Mouse (Mus musculus): Measurements from ENCODE around the gene Nes. TPM values are rescaled to one million over a fixed set of nuclear protein-coding genes. Genes with fewer than 3 reads are reported as not detected.

Nes gene
- polyA plus RNA-seq, 1 experiment from 2014 or later = 29.4 TPM

DNA sequence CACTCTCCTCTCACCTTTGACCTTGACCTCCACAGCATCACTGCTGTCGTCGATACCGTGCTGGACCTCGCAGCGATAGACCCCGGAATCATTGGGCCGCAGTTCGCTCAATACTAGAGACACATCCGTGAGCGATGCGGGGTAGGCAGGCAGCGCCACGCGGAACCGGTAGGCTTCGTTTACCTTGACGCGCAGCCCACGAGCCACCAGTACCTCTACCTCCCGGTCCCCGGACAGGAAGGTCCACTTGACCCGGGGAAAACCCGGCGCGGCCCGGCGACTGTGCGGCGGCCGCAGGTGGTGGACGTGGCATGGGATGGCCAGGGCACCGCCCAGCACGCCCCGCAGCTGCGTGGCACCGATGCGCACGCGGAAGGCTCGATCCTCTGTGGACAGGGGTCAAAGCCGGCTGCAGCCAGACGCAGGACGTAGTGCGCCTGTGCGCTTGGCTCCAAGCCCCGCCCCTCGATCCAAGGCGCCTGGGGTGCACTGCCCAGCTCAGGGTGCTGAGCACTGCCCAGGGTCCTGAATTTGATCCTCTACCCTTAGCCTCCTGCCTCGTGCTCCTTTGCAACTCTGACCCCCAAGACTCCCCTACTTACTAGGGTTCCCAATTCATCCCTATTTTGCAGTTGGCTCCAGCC is 26.2 kb downstream of the Nes start:
- Histone ChIP-seq H3K27me3 (peaks cover 100% of the 10 kb centered on the region), H3K4me3 (replicated peaks) (peak overlapping the region; percentile 35), H3K4me2 (peak overlapping the region; percentile 54), H3K9me3 (no peaks in the 10 kb centered on the region), H3K27ac (no peak overlapping the region), H3K4me1 (replicated peaks) (peaks cover 23% of the 10 kb centered on the region), H3K9ac (replicated peaks) (no peak overlapping the region; the same call in 1 of the 2 replicates), H3K36me3 (no peaks in the 10 kb centered on the region)
- 1% methylated on average over 49 of the region's 49 CpGs for WGBS
- no peak for ATAC-seq (ENCODE audit: insufficient number of reproducible peaks, insufficient read depth, low FRiP score, low TSS enrichment, low read depth)

DNA sequence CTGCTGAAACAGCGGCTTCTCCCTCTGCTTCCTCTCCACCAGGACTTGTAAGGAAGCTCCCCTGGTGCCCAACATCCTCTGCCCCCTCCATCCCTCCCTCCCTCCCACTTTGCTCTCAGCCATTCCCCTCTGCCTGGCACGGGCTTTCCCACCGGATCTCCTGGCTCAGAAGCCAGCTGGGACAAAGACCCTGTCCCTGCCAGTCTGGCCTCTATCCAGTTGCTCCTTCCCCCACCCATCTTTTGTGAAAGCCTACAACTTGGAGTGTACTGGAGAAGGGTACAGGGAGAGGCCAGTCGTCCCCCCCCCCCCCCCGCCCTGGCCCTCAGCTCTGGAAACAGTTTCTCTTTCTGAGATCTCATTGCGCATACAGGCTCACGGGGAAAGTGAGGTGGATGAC is 27.9 kb downstream of the Nes start:
- Histone ChIP-seq H3K27ac (no peak overlapping the region), H3K9ac (replicated peaks) (no peak overlapping the region), H3K4me3 (replicated peaks) (no peak overlapping the region), H3K27me3 (peaks cover 100% of the 10 kb centered on the region), H3K4me1 (replicated peaks) (peaks cover 23% of the 10 kb centered on the region), H3K4me2 (no peak overlapping the region), H3K36me3 (no peaks in the 10 kb centered on the region), H3K9me3 (peaks cover 7% of the 10 kb centered on the region)
- ATAC-seq (ENCODE audit: insufficient number of reproducible peaks, insufficient read depth, low FRiP score, low TSS enrichment, low read depth) = no peak
- 2% methylated on average over 6 of the region's 7 CpGs for WGBS

DNA sequence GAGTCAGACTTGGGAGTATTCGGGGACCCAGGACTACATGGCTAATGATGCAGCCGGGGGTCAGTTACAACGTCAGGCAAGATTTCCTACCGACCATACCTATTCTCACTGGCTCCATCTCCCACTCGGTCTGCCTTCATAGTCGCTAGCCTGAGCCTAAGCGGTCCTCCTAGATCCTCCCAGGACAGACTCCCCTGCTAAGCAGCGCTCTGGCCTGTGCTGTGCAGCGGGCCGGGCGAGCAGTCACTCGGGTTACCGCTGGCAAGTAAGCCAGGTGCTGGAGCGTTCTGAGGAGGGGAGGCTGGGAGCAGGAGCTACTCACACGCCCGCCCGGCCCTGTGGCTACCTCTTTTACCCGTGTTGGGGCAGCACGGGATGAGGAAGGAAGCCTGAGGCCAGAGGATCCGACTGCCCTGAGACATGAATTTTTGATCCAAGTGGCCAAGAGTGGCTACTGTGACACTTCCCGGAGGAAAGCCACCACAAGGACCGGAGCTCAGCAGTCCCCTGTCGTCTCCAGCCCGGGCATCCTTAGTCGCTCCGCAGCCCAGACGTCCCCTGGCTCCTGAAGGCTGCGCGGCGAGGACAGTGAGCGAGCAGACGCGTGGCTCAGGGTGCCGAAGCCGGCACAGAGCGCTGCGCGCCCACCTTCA is 28.5 kb downstream of the Nes start:
- H3K9ac ChIP-seq (replicated peaks) = no peak overlapping the region
- peak overlapping the region; percentile 76 for H3K4me2 ChIP-seq
- H3K9me3 ChIP-seq = peaks cover 7% of the 10 kb centered on the region
- peak overlapping the region; percentile 48 for H3K4me3 ChIP-seq (replicated peaks)
- H3K36me3 ChIP-seq = no peaks in the 10 kb centered on the region
- no peak for ATAC-seq (ENCODE audit: insufficient number of reproducible peaks, insufficient read depth, low FRiP score, low TSS enrichment, low read depth)
- H3K27me3 ChIP-seq = peaks cover 100% of the 10 kb centered on the region
- H3K27ac ChIP-seq = no peak overlapping the region
- peaks cover 23% of the 10 kb centered on the region for H3K4me1 ChIP-seq (replicated peaks)
- WGBS = 1% methylated on average over 37 of the region's 38 CpGs

DNA sequence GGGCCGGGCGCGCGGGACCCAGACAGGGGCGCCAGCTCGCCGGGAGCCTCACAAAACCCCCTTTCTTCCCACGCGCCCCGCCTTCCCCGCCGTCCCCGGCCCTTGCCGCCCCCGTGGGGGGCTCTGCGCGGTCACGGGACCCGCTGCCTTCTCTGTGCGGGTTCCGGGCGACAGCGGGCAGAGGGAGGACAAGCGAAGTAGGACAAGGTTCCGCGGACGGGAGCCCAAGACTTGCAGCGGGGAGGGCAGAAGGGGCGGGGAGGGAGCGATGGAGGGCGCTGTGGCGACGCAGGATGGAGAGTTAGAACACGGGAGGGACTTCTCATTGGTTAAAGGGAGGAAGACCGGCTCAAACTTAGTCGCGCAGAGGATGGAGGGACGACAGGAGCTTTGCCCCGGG is 29.3 kb downstream of the Nes start, which contains the start of gene Bcan:
TSS of gene Bcan (minus strand) at position 50 of the 400 bp plus-strand sequence.
- H3K9me3 ChIP-seq = peaks cover 7% of the 10 kb centered on the region
- H3K36me3 ChIP-seq = no peaks in the 10 kb centered on the region
- H3K9ac ChIP-seq (replicated peaks) = peak within 1 kb of the TSS; percentile 34
- H3K4me2 ChIP-seq = peak within 1 kb of the TSS; percentile 76
- ATAC-seq (ENCODE audit: insufficient number of reproducible peaks, insufficient read depth, low FRiP score, low TSS enrichment, low read depth) = no peak
- H3K4me3 ChIP-seq (replicated peaks) = peak within 1 kb of the TSS; percentile 48
- peaks cover 100% of the 10 kb centered on the region for H3K27me3 ChIP-seq
- H3K27ac ChIP-seq = no peak within 1 kb of the TSS
- H3K4me1 ChIP-seq (replicated peaks) = peaks cover 23% of the 10 kb centered on the region
- 1% methylated on average over 39 of the region's 39 CpGs for WGBS

DNA sequence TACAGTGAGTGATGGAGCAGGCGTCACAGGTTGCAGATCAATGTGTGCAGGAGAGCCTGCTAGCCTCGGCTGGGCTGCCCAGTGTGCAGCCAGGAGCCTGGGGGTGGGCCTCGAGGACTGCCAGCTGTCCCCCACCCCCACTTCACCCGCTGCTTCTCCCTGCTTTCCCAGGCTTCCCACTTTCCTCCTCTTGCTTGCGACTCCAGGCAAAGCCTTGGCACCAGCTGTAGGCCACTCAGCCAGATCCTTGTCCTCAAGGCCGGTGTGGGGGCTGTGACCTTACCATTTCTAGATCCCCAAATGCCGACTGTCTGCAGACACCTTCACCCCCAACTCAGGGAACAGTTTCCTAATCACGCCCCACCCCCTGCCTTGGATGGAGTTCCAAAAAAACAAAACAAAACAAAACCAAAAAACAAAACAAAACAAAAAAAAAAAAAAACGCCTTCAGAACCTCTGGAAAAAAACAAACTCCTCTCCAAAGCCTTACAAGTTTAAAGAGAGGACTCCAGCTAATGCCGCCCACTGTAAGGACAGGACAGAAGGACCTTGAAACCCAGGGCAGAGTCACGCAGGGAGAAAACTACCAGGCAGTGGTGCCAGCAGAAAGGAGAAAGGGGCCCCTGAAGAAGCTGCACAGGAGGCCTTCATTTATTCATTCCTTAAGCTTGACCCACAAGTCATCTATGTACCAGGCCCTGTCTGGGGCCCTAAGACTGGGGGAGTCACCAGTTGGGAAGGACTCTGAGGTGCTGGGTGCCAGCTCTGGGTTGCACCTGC is 30.1 kb downstream of the Nes start:
- Histone ChIP-seq H3K36me3 (no peaks in the 10 kb centered on the region), H3K27me3 (peaks cover 99% of the 10 kb centered on the region), H3K4me1 (replicated peaks) (peaks cover 23% of the 10 kb centered on the region), H3K4me3 (replicated peaks) (peak overlapping the region; percentile 48), H3K9me3 (peaks cover 9% of the 10 kb centered on the region), H3K4me2 (peak overlapping the region; percentile 76), H3K9ac (replicated peaks) (no peak overlapping the region; the same call in 1 of the 2 replicates), H3K27ac (no peak overlapping the region)
- 14% methylated on average over 11 of the region's 11 CpGs for WGBS
- no peak for ATAC-seq (ENCODE audit: insufficient number of reproducible peaks, insufficient read depth, low FRiP score, low TSS enrichment, low read depth)

DNA sequence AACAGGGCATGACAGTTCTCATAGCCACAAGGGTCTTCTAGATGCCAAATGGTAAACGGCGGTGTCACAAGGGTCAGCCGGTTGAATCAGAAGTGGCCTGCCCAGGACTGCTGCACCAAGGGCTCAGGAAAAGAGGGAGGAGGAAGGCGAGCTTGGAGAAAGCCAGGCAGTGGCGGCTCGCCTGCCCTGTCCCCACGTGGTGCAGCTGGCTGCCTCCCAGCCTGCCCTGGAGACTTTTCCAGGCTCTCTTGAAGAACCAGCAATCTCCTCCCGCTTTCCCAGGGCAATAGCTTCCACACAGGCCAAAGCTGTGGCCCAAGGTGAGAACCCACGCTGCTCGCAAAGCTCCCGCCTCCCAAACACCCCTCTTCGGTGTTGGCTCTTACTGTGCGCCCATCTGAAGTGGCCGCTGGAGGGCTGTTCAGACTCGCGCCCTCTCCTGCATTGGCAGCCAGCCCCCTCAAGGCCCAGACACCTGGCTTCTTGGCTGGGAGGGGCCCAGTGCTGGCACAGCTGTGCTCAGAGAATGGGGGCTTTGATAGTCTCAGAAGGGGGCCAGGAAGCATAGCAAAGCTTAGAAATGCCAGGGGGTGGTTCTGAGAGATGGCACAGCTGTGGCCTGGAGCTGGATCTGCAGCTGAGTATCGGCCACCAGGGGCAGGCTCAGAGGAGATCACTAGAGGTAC is 31.6 kb downstream of the Nes start:
- 0 out of 2 replicates have a peak overlapping the region, but pooled peaks have one; percentile 3 for H3K4me3 ChIP-seq (replicated peaks)
- no peaks in the 10 kb centered on the region for H3K36me3 ChIP-seq
- H3K27ac ChIP-seq = no peak overlapping the region
- peaks cover 12% of the 10 kb centered on the region for H3K4me1 ChIP-seq (replicated peaks)
- ATAC-seq (ENCODE audit: insufficient number of reproducible peaks, insufficient read depth, low FRiP score, low TSS enrichment, low read depth) = no peak
- H3K9ac ChIP-seq (replicated peaks) = no peak overlapping the region
- peaks cover 90% of the 10 kb centered on the region for H3K27me3 ChIP-seq
- H3K4me2 ChIP-seq = no peak overlapping the region
- peaks cover 12% of the 10 kb centered on the region for H3K9me3 ChIP-seq
- 5% methylated on average over 17 of the region's 17 CpGs for WGBS

DNA sequence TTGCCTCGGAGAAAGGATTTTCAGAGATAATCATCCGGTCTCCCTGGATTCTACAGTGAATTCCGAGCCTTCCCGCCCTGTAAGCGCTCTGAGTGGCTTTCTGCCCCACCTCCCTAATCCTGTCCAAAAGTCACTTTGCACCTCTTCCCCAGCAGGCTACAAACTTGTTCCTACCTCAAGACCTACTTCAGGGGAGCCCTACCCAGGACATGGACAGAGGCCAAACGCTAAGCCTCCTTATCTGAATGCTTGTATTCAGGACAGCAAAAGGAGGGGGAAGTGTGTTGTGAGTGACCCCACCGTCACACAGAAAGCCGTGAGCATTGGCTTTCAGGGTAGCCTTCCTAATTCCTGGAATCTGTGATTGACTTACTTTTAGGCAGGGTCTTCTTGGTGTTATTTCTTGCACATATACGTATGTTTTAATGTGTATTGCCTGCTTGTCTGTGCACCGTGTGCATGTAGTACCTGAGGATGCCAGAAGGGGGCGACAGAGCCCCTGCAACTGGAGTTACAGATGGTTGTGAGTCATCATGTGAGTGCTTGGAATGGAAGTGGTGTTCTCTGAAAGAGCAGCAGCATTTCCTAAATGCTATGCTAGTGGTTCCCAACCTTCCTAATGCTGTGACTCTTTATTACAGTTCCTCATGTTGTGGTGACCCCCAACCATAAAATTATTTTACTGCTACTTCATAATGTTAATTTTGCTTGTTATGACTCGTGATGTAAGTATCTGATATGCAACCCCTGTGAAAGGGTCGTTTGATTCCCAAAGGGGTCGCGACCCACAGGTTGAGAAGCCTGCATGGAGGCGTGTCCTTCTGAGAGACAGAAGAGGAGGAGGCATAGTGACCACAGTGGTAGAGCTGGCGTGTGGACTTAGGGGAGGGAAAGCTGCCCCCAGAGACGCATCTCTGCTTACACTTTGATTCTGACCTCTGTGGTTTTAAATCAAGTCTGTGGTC is 35.2 kb downstream of the Nes start:
- Histone ChIP-seq H3K4me2 (no peak overlapping the region), H3K9ac (replicated peaks) (no peak overlapping the region), H3K36me3 (no peaks in the 10 kb centered on the region), H3K4me1 (replicated peaks) (no peaks in the 10 kb centered on the region), H3K27ac (no peak overlapping the region), H3K4me3 (replicated peaks) (no peak overlapping the region), H3K9me3 (peaks cover 12% of the 10 kb centered on the region), H3K27me3 (peaks cover 60% of the 10 kb centered on the region)
- WGBS = 72% methylated on average over 18 of the region's 18 CpGs
- no peak for ATAC-seq (ENCODE audit: insufficient number of reproducible peaks, insufficient read depth, low FRiP score, low TSS enrichment, low read depth)

DNA sequence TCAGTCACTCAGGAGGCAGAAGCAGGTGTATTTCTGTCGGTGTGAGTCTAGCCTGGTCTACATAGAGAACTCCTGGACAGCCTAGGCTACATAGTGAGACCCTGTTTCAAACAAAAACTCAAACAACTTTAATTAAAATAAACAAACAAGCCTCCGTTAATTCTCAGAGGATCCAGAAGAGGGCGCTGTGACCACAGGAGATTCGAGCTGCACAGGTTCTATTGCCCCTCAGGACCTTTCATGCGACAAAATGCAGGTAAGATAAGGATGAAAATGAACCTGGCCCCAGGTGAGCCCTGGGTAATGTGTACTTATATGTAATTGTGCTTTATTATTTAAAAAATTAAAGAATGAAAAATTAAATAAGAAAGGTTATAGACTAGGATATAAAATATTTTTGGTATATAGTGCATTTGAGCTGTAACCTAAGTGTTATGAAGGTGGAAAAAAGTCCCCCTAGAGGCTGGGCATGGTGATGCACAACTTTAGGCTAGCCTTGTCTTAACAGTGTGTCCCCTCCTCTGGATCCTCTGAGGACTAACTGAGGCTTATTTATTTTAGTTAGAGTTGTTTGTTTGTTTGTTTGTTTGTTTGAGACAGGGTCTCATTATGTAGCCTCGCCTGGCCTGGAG is 39.9 kb downstream of the Nes start:
- no peak overlapping the region for H3K4me3 ChIP-seq (replicated peaks)
- peaks cover 29% of the 10 kb centered on the region for H3K27me3 ChIP-seq
- no peak overlapping the region for H3K9ac ChIP-seq (replicated peaks)
- WGBS = 11% methylated on average over 6 of the region's 6 CpGs
- H3K4me2 ChIP-seq = no peak overlapping the region
- H3K36me3 ChIP-seq = no peaks in the 10 kb centered on the region
- H3K27ac ChIP-seq = no peak overlapping the region
- ATAC-seq (ENCODE audit: insufficient number of reproducible peaks, insufficient read depth, low FRiP score, low TSS enrichment, low read depth) = no peak
- 0 out of 2 replicates have a peak, but pooled peaks cover 5% of the 10 kb centered on the region for H3K9me3 ChIP-seq
- no peaks in the 10 kb centered on the region for H3K4me1 ChIP-seq (replicated peaks)

DNA sequence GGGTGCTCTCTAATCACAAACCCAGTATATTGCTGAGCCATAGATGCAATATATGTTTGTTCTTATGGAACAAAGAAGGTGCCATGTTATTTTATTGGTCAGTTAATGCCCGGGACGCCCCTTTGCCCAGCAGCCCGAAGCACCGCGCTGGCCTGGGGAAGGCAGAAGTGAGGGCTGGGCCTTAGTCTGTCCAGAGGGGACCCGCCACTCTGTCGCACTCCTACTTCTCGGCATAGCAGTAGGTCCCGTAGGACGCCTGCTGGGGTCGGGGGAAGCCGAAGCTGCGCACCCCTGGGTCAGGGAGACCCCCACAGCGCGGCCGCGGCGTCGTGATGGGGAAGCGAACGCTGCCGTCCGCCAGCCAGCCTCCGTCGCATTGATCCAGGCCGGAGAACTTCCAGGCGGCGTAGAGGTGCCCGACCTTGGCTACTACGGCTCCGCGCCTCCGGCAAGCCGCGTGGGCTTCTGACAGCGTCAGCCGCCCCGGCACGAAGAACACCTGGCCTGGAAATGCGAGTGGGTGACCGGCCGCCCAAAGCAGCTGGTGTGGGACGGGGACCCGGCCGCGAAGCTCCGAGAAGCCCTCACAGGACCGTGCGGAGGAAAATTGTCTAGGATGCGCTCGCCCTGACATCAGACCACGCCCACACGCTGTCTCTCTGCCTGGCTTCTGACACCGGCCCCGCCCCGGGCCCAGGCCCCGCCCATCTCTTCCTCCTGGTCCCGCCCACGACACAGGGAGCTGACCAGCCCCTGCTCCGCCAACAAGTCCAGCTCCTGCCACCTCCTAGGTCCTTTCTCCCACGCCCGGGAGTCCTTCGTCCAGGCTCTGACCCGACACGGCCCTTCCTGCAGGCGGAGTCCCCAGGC is 51.7 kb downstream of the Nes start:
- WGBS = under 1% methylated on average over 65 of the region's 66 CpGs
- H3K9ac ChIP-seq (replicated peaks) = peak overlapping the region; percentile 44; the same call in 1 of the 2 replicates
- peaks cover 84% of the 10 kb centered on the region for H3K27me3 ChIP-seq
- no peaks in the 10 kb centered on the region for H3K9me3 ChIP-seq
- H3K4me2 ChIP-seq = peak overlapping the region; percentile 95
- peak; percentile 78 for ATAC-seq (ENCODE audit: insufficient number of reproducible peaks, insufficient read depth, low FRiP score, low TSS enrichment, low read depth)
- H3K4me1 ChIP-seq (replicated peaks) = peaks cover 18% of the 10 kb centered on the region
- no peak overlapping the region for H3K27ac ChIP-seq
- H3K36me3 ChIP-seq = no peaks in the 10 kb centered on the region
- peak overlapping the region; percentile 52 for H3K4me3 ChIP-seq (replicated peaks)
